Mouse (Mus musculus) hindbrain, embryonic 14.5 days (tissue): ENCODE data around the gene Phlpp1. TPM values are rescaled to one million over a fixed set of nuclear protein-coding genes. Genes with fewer than 3 reads are reported as not detected.

Experiments used
- ATAC-seq: fragments of 200-750 bp; cut with Nextera tagmentation; 2 replicates; pipeline ENCODE4 v1.8.0; 2017; ENCODE audit warnings: moderate number of reproducible peaks, mild to moderate bottlenecking, moderate TSS enrichment, moderate library complexity; ENCODE audit not compliant: low FRiP score
- DNase-seq: peaks from one replicate; pipeline ENCODE4 v3.0.0-alpha.2; 2015; ENCODE audit warnings: low spot score
- H3K27ac ChIP-seq: fragments of 300-500 bp; sonication (generic); 2 replicates; pipeline ENCODE4 v1.5.1; 2014; ENCODE audit warnings: mild to moderate bottlenecking, moderate library complexity
- H3K27me3 ChIP-seq: fragments of 300-500 bp; sonication (generic); 2 replicates; pipeline ENCODE4 v1.6.1; 2014; ENCODE audit warnings: mild to moderate bottlenecking, low read length, mixed read lengths; ENCODE audit not compliant: control insufficient read depth, insufficient read depth
- H3K36me3 ChIP-seq: fragments of 300-500 bp; sonication (generic); replicated peaks from 2 replicates; pipeline ENCODE4 v1.6.1; 2014; ENCODE audit not compliant: control insufficient read depth, insufficient read depth
- H3K4me1 ChIP-seq: fragments of 300-500 bp; sonication (generic); replicated peaks from 2 replicates; pipeline ENCODE4 v1.6.1; 2014; ENCODE audit warnings: antibody characterized with exemption, low read length, mixed read lengths; ENCODE audit not compliant: control insufficient read depth, insufficient read depth
- H3K4me2 ChIP-seq: fragments of 300-500 bp; sonication (generic); replicated peaks from 2 replicates; pipeline ENCODE4 v1.6.1; 2014; ENCODE audit warnings: mild to moderate bottlenecking, moderate library complexity
- H3K4me3 ChIP-seq: fragments of 300-500 bp; sonication (generic); replicated peaks from 2 replicates; pipeline ENCODE4 v1.5.1; 2014; ENCODE audit warnings: mild to moderate bottlenecking, low read length
- H3K9ac ChIP-seq: fragments of 300-500 bp; sonication (generic); 2 replicates; pipeline ENCODE4 v1.6.1; 2014
- H3K9me3 ChIP-seq: fragments of 300-500 bp; sonication (generic); 2 replicates; pipeline ENCODE4 v1.6.1; 2016; ENCODE audit warnings: low read length; ENCODE audit not compliant: control insufficient read depth
- WGBS: fragments of 180-500 bp; shearing (Covaris S2); extraction: QIAGEN DNeasy Blood & Tissue Kit; methylation state at CpG from one replicate; pipeline ENCODE4 v1.1.7; 2014; 5-methylcytosine and 5-hydroxymethylcytosine counted together
- polyA plus RNA-seq: library from polyadenylated mRNA; unstranded; fragments of >200 nt; fragmentation: Nextera tagmentation; extraction: Ambion mirVana; gene quantifications from 2 replicates; pipeline ENCODE4 v1.2.1, GENCODE M21; 2014

Phlpp1 gene
- polyA plus RNA-seq, 1 experiment from 2014 or later, result 9.6 TPM

DNA sequence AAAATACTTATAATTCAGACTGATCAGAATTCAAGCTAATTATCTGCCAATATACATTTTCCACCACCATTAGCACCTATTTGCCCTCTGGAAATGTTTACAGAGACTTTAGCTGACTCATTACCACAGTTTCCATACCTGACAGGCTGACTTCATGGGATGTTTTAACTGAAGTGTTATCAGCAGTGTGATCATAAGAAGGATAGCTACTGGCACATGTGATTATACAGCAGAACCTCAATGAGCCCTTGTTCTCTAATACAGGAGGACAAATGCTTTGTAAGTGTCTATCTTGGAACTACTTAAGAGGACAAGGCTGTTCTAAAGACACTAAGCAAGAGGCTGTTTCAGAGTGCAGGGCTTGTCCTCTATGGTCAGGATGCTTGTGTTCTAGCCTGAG lies 15.9 kb downstream of the Phlpp1 start:
- no peaks in the 10 kb centered on the region for H3K27me3 ChIP-seq
- no peaks in the 10 kb centered on the region for H3K9me3 ChIP-seq
- H3K36me3 ChIP-seq, result no peaks in the 10 kb centered on the region
- no peak for DNase-seq
- no peak overlapping the region for H3K4me3 ChIP-seq
- no peak overlapping the region for H3K4me2 ChIP-seq
- H3K4me1 ChIP-seq, result no peaks in the 10 kb centered on the region; the same call in 1 of the 2 replicates
- no peak for ATAC-seq
- H3K9ac ChIP-seq, result no peak overlapping the region
- H3K27ac ChIP-seq, result no peak overlapping the region

DNA sequence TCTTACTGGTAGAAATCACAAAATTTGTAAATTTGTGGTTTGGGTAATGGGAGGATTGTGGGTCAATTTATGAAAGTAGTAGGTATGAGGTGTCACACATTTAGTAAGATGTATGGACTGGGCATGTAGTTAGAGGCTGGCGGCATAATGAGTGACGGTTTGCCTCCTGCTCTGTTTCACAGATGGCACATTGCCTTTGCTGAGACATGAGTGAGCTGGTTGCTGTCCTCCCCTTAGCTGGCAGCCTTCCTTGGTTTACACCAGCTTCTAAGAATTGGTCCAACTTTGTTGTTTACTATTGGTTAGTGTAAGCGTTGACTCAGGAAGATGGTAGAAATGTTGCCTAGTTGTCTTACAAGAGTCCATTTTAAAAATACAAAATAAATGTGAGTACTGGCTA lies 17.2 kb downstream of the Phlpp1 start:
- ATAC-seq (no peak), DNase-seq (no peak)
- Histone ChIP-seq H3K27me3 (no peaks in the 10 kb centered on the region), H3K4me2 (no peak overlapping the region), H3K4me3 (no peak overlapping the region), H3K9me3 (no peaks in the 10 kb centered on the region), H3K9ac (no peak overlapping the region), H3K4me1 (peaks cover 4% of the 10 kb centered on the region; the same call in 1 of the 2 replicates), H3K27ac (no peak overlapping the region), H3K36me3 (no peaks in the 10 kb centered on the region)
- 89% methylated on average over 3 of the region's 3 CpGs for WGBS

DNA sequence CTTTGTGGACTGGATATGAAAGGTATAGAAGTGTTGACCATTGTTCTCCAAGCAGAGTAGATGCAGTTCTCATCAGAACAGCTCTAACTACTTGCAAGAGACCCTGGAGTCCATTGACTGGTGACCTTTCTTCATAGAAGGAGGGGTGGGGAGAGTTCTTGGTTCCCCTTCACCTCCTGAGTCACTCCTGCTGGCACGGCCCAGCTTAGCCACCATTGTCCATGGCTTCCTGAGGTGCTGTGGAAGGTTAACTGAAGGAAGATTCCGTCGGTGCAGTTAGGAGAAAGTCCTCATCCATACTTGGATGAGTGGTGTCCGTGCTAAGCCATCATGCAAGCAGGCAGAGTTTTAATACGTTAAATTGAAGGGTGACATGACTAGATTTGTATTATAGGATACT lies 17.8 kb downstream of the Phlpp1 start:
- Histone ChIP-seq H3K4me1 (peaks cover 4% of the 10 kb centered on the region; the same call in 1 of the 2 replicates), H3K4me2 (no peak overlapping the region), H3K36me3 (no peaks in the 10 kb centered on the region), H3K9ac (no peak overlapping the region), H3K27me3 (no peaks in the 10 kb centered on the region), H3K9me3 (no peaks in the 10 kb centered on the region), H3K27ac (no peak overlapping the region), H3K4me3 (no peak overlapping the region)
- no peak for ATAC-seq
- WGBS, result 92% methylated on average over 5 of the region's 5 CpGs
- no peak for DNase-seq

DNA sequence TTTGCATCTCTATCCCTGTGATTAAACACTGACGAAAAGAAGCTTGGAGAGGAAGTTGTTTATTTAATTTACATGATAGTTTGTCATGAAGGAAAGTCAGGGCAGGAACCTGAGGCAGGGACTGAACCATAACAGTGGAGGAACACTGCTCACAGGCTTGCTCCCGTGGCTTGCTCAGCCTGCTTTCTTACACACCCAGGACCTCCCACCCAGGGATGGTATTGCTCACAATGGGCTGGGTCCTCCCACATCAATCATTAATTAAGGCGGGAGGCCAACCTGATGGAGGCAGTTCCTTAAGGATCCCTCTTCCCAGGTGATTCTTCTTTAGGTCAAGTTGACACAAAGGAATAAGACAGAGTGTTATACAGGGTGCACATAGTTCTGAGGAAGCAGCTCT lies 19.1 kb downstream of the Phlpp1 start:
- no peak for ATAC-seq
- WGBS, result 61% methylated on average over 3 of the region's 3 CpGs

DNA sequence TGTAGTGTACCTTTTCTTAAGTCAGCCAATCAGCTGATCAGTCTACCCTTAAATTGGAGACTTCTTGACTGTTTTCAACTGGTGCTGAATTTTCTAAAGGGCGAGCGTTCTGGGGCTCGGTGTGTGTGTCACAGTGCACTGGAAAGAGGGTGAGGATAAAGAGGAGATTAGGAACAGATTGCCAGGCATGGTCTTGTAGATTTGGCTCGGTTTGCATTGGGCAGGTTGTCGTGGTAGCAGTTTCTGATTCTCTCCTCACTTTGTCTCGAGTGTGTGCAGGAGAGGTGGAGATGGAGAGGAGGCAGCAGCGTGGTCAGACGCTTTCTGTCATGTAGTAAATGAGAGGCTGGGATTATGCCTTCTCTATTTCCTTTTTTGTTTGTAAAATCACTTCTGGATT lies 20.3 kb downstream of the Phlpp1 start:
- no peak overlapping the region for H3K27ac ChIP-seq
- ATAC-seq (no peak), DNase-seq (no peak)
- no peak overlapping the region for H3K4me3 ChIP-seq
- no peaks in the 10 kb centered on the region for H3K27me3 ChIP-seq
- H3K9ac ChIP-seq, result no peak overlapping the region
- 0 out of 2 replicates have a peak, but pooled peaks cover 4% of the 10 kb centered on the region for H3K4me1 ChIP-seq
- no peak overlapping the region for H3K4me2 ChIP-seq
- 57% methylated on average over 8 of the region's 8 CpGs for WGBS
- H3K36me3 ChIP-seq, result no peaks in the 10 kb centered on the region
- no peaks in the 10 kb centered on the region for H3K9me3 ChIP-seq

More for the DNA sequence above, 19.1 kb downstream of the Phlpp1 start:
- Histone ChIP-seq H3K4me2 (no peak overlapping the region), H3K36me3 (no peaks in the 10 kb centered on the region), H3K27me3 (no peaks in the 10 kb centered on the region), H3K9ac (no peak overlapping the region), H3K9me3 (no peaks in the 10 kb centered on the region), H3K4me3 (no peak overlapping the region), H3K4me1 (0 out of 2 replicates have a peak, but pooled peaks cover 4% of the 10 kb centered on the region), H3K27ac (no peak overlapping the region)
- DNase-seq, result no peak

DNA sequence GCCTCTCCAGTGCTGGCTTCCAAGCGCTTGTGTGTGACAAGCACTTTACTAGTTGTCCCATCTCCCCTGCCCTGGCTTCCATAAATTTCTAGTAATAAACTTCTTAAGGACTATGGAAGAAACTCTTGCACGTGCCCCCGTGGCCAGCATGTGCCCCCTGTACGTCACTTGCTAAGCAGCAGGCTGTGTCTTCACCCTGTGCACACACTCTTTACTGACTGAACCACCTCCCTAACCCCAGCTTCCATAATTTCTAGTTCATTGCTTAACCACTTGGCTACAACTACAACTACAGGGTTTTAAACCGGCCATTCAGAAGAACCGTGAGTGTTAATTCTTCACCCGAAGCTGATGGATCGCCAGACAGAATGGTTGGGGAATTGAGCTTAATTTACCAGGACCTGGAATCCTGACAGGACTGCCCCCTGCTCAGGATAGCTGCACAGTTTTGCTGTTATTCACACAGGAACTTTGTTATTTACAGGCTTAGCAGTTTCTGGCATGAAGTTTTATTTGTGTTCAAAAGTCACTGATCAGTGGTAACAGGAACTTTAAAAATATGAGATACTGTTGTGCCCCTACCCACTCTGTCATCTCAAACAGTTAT lies 21.4 kb downstream of the Phlpp1 start:
- H3K4me1 ChIP-seq, result peaks cover 5% of the 10 kb centered on the region; the same call in 1 of the 2 replicates
- H3K36me3 ChIP-seq, result no peaks in the 10 kb centered on the region
- no peak overlapping the region for H3K27ac ChIP-seq
- H3K9ac ChIP-seq, result no peak overlapping the region
- no peak overlapping the region for H3K4me3 ChIP-seq
- WGBS, result 47% methylated on average over 8 of the region's 8 CpGs
- no peak overlapping the region for H3K4me2 ChIP-seq
- no peaks in the 10 kb centered on the region for H3K9me3 ChIP-seq
- no peak for DNase-seq
- ATAC-seq, result no peak
- H3K27me3 ChIP-seq, result no peaks in the 10 kb centered on the region

DNA sequence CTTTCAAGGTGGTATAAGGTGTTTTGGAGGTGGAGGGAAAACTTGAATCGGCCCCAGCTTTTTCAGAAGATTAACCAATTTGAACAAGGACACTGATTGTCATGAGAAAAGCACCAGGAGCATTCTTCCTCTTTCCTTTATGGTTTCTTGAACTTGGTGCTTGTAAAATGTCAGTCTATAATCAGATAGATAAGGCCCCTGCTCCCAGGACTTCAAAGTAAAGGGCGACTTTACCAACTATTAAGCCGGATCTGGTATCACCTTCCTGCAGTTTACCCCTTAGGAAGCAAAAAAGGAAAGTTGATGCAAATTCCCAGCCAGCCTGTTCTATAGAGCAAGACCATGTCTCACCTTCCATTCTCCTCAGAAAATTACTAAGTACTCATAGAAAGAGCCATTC lies 21.9 kb downstream of the Phlpp1 start:
- no peak overlapping the region for H3K4me2 ChIP-seq
- H3K4me3 ChIP-seq, result no peak overlapping the region
- H3K9ac ChIP-seq, result no peak overlapping the region
- H3K4me1 ChIP-seq, result peaks cover 10% of the 10 kb centered on the region; the same call in 1 of the 2 replicates
- no peak overlapping the region for H3K27ac ChIP-seq
- H3K9me3 ChIP-seq, result no peaks in the 10 kb centered on the region
- 76% methylated on average over 3 of the region's 3 CpGs for WGBS
- H3K27me3 ChIP-seq, result no peaks in the 10 kb centered on the region
- ATAC-seq (no peak), DNase-seq (no peak)
- no peaks in the 10 kb centered on the region for H3K36me3 ChIP-seq

DNA sequence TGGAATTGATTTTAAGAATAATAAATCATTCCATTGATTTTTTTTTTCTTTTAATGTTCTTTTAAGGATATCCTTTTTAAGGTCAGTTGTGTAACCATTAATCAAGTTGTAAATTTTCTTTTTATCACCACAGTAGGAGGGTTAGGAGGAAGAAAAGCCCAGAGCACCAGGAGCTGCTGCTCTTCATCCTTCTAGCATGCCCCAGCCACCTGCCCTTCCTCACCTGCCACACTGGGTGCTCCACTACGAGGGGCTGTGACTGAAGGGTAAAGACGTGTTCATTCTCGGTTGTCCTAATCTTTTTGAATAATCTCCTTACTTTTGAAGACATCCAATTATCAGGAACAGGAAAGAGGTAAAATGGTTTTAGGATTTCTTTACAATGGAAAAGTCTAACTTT lies 22.7 kb downstream of the Phlpp1 start:
- no peaks in the 10 kb centered on the region for H3K36me3 ChIP-seq
- ATAC-seq (no peak), DNase-seq (no peak)
- H3K9ac ChIP-seq, result no peak overlapping the region
- WGBS, result 67% methylated on average over 3 of the region's 3 CpGs
- H3K4me2 ChIP-seq, result no peak overlapping the region
- H3K4me3 ChIP-seq, result no peak overlapping the region
- no peaks in the 10 kb centered on the region for H3K27me3 ChIP-seq
- peaks cover 15% of the 10 kb centered on the region; the same call in 1 of the 2 replicates for H3K4me1 ChIP-seq
- no peaks in the 10 kb centered on the region for H3K9me3 ChIP-seq
- no peak overlapping the region for H3K27ac ChIP-seq

DNA sequence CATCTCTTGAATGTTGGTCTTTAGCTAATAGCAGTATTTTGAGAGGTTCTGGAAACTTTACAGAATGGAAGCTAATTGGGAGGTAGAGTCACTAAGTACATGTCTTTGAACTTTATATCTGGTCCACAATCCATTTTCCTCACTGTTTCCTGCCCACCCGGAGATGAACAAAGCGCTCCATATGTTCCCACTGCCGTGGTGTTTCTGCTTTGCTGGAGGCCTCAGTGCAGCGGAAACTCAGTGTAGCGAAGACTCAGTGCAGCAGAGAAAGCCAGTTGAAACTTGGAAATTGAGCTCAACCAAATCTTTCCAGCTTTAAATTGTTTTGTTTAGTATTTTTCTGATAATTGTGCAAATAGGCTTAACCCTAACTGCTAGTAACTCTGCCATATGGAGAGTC lies 26.4 kb downstream of the Phlpp1 start:
- Histone ChIP-seq H3K36me3 (no peaks in the 10 kb centered on the region), H3K27ac (peak overlapping the region; percentile 32; the same call in 1 of the 2 replicates), H3K4me1 (peaks cover 37% of the 10 kb centered on the region), H3K27me3 (no peaks in the 10 kb centered on the region), H3K9me3 (no peaks in the 10 kb centered on the region), H3K9ac (no peak overlapping the region), H3K4me2 (no peak overlapping the region), H3K4me3 (no peak overlapping the region)
- ATAC-seq, result no peak
- no peak for DNase-seq
- WGBS, result 39% methylated on average over 5 of the region's 5 CpGs

DNA sequence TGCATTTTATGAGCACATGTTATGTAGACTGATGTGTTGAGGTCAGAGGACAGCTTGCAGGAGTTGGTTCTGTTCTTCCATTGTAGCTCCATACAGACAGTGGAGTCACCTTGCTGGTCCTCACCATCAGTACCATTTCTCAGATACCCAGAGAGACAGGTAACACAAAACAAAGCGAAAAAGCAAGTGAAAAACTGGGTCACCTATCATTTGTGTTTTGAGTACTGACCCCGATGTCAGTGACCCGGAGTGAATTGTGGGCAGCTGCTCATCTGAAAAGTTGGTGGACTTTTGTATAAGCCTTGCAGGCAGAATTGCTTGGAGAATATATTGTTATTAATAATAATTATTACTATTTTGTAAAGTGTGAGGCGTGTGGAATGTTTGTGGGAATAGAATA lies 27.6 kb downstream of the Phlpp1 start:
- H3K36me3 ChIP-seq, result no peaks in the 10 kb centered on the region
- ATAC-seq, result no peak
- H3K27ac ChIP-seq, result peak overlapping the region; percentile 79
- H3K4me3 ChIP-seq, result no peak overlapping the region
- no peak overlapping the region for H3K9ac ChIP-seq
- WGBS, result 47% methylated on average over 4 of the region's 4 CpGs
- no peaks in the 10 kb centered on the region for H3K9me3 ChIP-seq
- peaks cover 44% of the 10 kb centered on the region for H3K4me1 ChIP-seq
- no peak for DNase-seq
- H3K4me2 ChIP-seq, result no peak overlapping the region
- H3K27me3 ChIP-seq, result no peaks in the 10 kb centered on the region
